Mouse (Mus musculus): ENCODE data around the gene Cir1. TPM values are rescaled to one million over a fixed set of nuclear protein-coding genes. Genes with fewer than 3 reads are reported as not detected.
A peak's percentile ranks its signal among the peaks of the same experiment; 100 is the strongest.

Cir1 gene
- polyA plus RNA-seq, 1 experiment from 2014 or later, result 19.6 TPM

GRCm38 (mm10) chr2:73338415-73338814, 25.9 kb upstream of the Cir1 start:
- 66% methylated on average over 8 of the region's 8 CpGs for WGBS
- ATAC-seq (ENCODE audit: low FRiP score, low TSS enrichment), result no peak
- H3K27me3 ChIP-seq (ENCODE audit: control insufficient read depth, insufficient read depth, low read length), result no peaks in the 10 kb centered on the region
- no peak for DNase-seq (ENCODE audit: low spot score)
- no peaks in the 10 kb centered on the region for H3K9me3 ChIP-seq (ENCODE audit: control insufficient read depth, low read length)
- H3K4me3 ChIP-seq (ENCODE audit: low read depth, low read length), result no peak overlapping the region
- no peak for TF ChIP-seq EP300 (optimal IDR thresholded peaks at IDR 0.05)
- TF ChIP-seq CTCF (IDR thresholded peaks at IDR 0.05; ENCODE audit: low read depth), result no peak
- no peaks in the 10 kb centered on the region for H3K4me1 ChIP-seq (replicated peaks; ENCODE audit: control insufficient read depth, insufficient read depth)
- H3K27ac ChIP-seq (replicated peaks), result no peak overlapping the region
- no peak overlapping the region for H3K4me2 ChIP-seq (replicated peaks; ENCODE audit: low read depth)
- H3K36me3 ChIP-seq (ENCODE audit: control insufficient read depth, insufficient read depth, low read length), result no peaks in the 10 kb centered on the region
- H3K9ac ChIP-seq (ENCODE audit: low read length), result no peak overlapping the region

DNA sequence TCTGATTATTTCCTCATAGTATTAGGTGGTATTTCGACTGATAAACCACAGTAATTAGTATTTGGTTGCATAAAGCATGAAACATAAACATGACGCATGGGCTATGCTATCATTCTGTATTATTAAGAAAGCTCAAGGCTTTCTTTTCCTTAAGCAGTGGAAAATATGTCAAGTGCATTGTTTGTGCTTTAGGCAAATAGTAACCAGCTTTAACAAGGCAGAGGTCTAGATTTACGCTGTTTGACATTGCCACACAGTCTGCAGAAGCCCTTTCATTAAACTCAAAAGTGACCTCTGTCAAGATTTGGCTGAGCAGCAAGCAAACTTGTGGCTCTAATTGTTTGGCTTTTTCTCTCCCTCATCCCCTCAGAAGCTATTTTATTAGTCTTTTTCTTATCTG, 23.4 kb upstream of the Cir1 start:
- ATAC-seq (ENCODE audit: low FRiP score, low TSS enrichment), result no peak
- Histone ChIP-seq H3K4me2 (replicated peaks; ENCODE audit: low read depth) (no peak overlapping the region), H3K27ac (replicated peaks) (no peak overlapping the region), H3K9me3 (ENCODE audit: control insufficient read depth, low read length) (no peaks in the 10 kb centered on the region), H3K36me3 (ENCODE audit: control insufficient read depth, insufficient read depth, low read length) (no peaks in the 10 kb centered on the region), H3K27me3 (ENCODE audit: control insufficient read depth, insufficient read depth, low read length) (no peaks in the 10 kb centered on the region), H3K9ac (ENCODE audit: low read length) (no peak overlapping the region), H3K4me1 (replicated peaks; ENCODE audit: control insufficient read depth, insufficient read depth) (no peaks in the 10 kb centered on the region), H3K4me3 (ENCODE audit: low read depth, low read length) (no peak overlapping the region)
- 70% methylated on average over 3 of the region's 3 CpGs for WGBS
- no peak for DNase-seq (ENCODE audit: low spot score)
- TF ChIP-seq CTCF (IDR thresholded peaks at IDR 0.05; ENCODE audit: low read depth) (no peak), EP300 (optimal IDR thresholded peaks at IDR 0.05) (no peak)

DNA sequence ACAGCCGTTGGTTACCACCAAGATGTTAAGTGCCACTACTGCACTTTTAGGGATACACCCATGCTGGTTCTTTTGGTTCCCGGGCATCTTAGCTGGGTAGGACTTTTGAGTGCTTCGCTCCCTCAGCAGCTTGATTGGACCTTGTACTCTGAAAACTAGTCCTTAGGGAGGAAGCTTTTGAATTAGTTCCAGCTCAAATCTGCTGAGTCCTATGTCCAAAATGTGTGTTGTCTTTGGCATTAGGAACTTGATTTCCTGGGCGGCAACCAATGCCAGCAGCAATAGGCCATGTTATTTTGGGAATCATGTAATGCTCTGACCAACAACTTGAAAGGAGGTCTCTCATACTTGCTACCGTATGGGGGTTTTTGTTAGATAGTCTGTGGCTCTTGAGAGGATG, 13.4 kb upstream of the Cir1 start:
- Histone ChIP-seq H3K4me2 (replicated peaks; ENCODE audit: low read depth) (no peak overlapping the region), H3K9ac (ENCODE audit: low read length) (no peak overlapping the region), H3K27ac (replicated peaks) (no peak overlapping the region), H3K36me3 (ENCODE audit: control insufficient read depth, insufficient read depth, low read length) (no peaks in the 10 kb centered on the region), H3K4me1 (replicated peaks; ENCODE audit: control insufficient read depth, insufficient read depth) (no peaks in the 10 kb centered on the region), H3K27me3 (ENCODE audit: control insufficient read depth, insufficient read depth, low read length) (no peaks in the 10 kb centered on the region), H3K4me3 (ENCODE audit: low read depth, low read length) (no peak overlapping the region), H3K9me3 (ENCODE audit: control insufficient read depth, low read length) (no peaks in the 10 kb centered on the region)
- TF ChIP-seq EP300 (optimal IDR thresholded peaks at IDR 0.05) (no peak), CTCF (IDR thresholded peaks at IDR 0.05; ENCODE audit: low read depth) (no peak)
- DNase-seq (ENCODE audit: low spot score) (no peak), ATAC-seq (ENCODE audit: low FRiP score, low TSS enrichment) (no peak)
- WGBS, result 88% methylated on average over 5 of the region's 5 CpGs

- no peak overlapping the region for H3K4me3 ChIP-seq (ENCODE audit: low read depth, low read length)
- no peak overlapping the region for H3K27ac ChIP-seq (replicated peaks)
- H3K9me3 ChIP-seq (ENCODE audit: control insufficient read depth, low read length), result no peaks in the 10 kb centered on the region
- H3K4me1 ChIP-seq (replicated peaks; ENCODE audit: control insufficient read depth, insufficient read depth), result no peaks in the 10 kb centered on the region
- no peak overlapping the region for H3K9ac ChIP-seq (ENCODE audit: low read length)
- no peaks in the 10 kb centered on the region for H3K27me3 ChIP-seq (ENCODE audit: control insufficient read depth, insufficient read depth, low read length)
- no peak for ATAC-seq (ENCODE audit: low FRiP score, low TSS enrichment)
- H3K4me2 ChIP-seq (replicated peaks; ENCODE audit: low read depth), result no peak overlapping the region
- DNase-seq (ENCODE audit: low spot score), result no peak
- TF ChIP-seq CTCF (IDR thresholded peaks at IDR 0.05; ENCODE audit: low read depth) (no peak), EP300 (optimal IDR thresholded peaks at IDR 0.05) (no peak)
- H3K36me3 ChIP-seq (ENCODE audit: control insufficient read depth, insufficient read depth, low read length), result no peaks in the 10 kb centered on the region
- 66% methylated on average over 12 of the region's 12 CpGs for WGBS
Observed at GRCm38 (mm10) chr2:73322991-73323390, 10.5 kb upstream of the Cir1 start.

- Histone ChIP-seq H3K4me3 (ENCODE audit: low read depth, low read length) (no peak overlapping the region), H3K9me3 (ENCODE audit: control insufficient read depth, low read length) (no peaks in the 10 kb centered on the region), H3K27ac (replicated peaks) (no peak overlapping the region), H3K4me2 (replicated peaks; ENCODE audit: low read depth) (no peak overlapping the region), H3K9ac (ENCODE audit: low read length) (no peak overlapping the region), H3K36me3 (ENCODE audit: control insufficient read depth, insufficient read depth, low read length) (no peaks in the 10 kb centered on the region), H3K4me1 (replicated peaks; ENCODE audit: control insufficient read depth, insufficient read depth) (no peaks in the 10 kb centered on the region), H3K27me3 (ENCODE audit: control insufficient read depth, insufficient read depth, low read length) (no peaks in the 10 kb centered on the region)
- TF ChIP-seq EP300 (optimal IDR thresholded peaks at IDR 0.05) (no peak), CTCF (IDR thresholded peaks at IDR 0.05; ENCODE audit: low read depth) (no peak)
- DNase-seq (ENCODE audit: low spot score) (no peak), ATAC-seq (ENCODE audit: low FRiP score, low TSS enrichment) (0 out of 2 replicates have a peak, but pooled peaks have one; percentile 54)
- WGBS, result 75% methylated on average over 5 of the region's 5 CpGs
Observed at GRCm38 (mm10) chr2:73319218-73319617, 6.7 kb upstream of the Cir1 start.

DNA sequence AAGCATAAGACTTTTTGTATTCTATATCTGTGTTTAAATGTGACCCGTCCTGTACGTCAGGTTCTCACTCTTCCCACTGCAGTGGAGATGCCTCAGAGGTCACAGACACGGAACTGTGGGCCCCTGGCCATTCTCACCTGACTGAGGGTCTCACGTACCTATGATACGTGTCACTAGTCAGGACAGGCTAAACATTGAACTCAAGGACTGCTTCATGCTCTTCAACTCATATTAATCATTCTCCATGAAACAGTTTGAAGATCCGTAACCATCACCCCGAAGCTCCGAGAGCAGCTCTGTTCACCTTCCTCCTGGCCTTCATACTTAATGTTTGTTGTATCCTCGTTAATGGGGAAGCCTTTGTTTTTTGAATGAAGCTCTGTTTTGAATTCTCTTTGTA, 4.9 kb upstream of the Cir1 start:
- H3K36me3 ChIP-seq (ENCODE audit: control insufficient read depth, insufficient read depth, low read length), result no peaks in the 10 kb centered on the region
- H3K27me3 ChIP-seq (ENCODE audit: control insufficient read depth, insufficient read depth, low read length), result no peaks in the 10 kb centered on the region
- H3K4me3 ChIP-seq (ENCODE audit: low read depth, low read length), result no peak overlapping the region
- WGBS, result 88% methylated on average over 9 of the region's 9 CpGs
- H3K4me1 ChIP-seq (replicated peaks; ENCODE audit: control insufficient read depth, insufficient read depth), result no peaks in the 10 kb centered on the region
- no peak overlapping the region for H3K9ac ChIP-seq (ENCODE audit: low read length)
- no peak overlapping the region for H3K27ac ChIP-seq (replicated peaks)
- no peak overlapping the region for H3K4me2 ChIP-seq (replicated peaks; ENCODE audit: low read depth)
- ATAC-seq (ENCODE audit: low FRiP score, low TSS enrichment), result no peak
- H3K9me3 ChIP-seq (ENCODE audit: control insufficient read depth, low read length), result no peaks in the 10 kb centered on the region
- TF ChIP-seq CTCF (IDR thresholded peaks at IDR 0.05; ENCODE audit: low read depth) (no peak), EP300 (optimal IDR thresholded peaks at IDR 0.05) (no peak)
- no peak for DNase-seq (ENCODE audit: low spot score)
